Mouse (Mus musculus) stomach, embryonic 16.5 days (tissue): ENCODE data around the gene Tas2r130. TPM values are rescaled to one million over a fixed set of nuclear protein-coding genes. Genes with fewer than 3 reads are reported as not detected.
"Not testable (repeated sequence)": the region's sequence is repeated elsewhere in the genome, so short reads cannot be mapped to it uniquely, and the experiment has no call there.

Source experiments
- ATAC-seq: fragments of 200-750 bp; cut with Nextera tagmentation; 2 replicates; pipeline ENCODE4 v1.8.0; 2017; ENCODE audit warnings: moderate number of reproducible peaks, moderate TSS enrichment; ENCODE audit not compliant: insufficient read depth, low FRiP score
- H3K27ac ChIP-seq: fragments of 300-500 bp; sonication (generic); 2 replicates; pipeline ENCODE4 v1.5.1; 2014; ENCODE audit warnings: low read length
- H3K27me3 ChIP-seq: fragments of 300-500 bp; sonication (generic); 2 replicates; pipeline ENCODE4 v1.6.1; 2014; ENCODE audit warnings: low read length, control low read depth, mixed read lengths; ENCODE audit not compliant: control insufficient read depth, insufficient read depth
- H3K36me3 ChIP-seq: fragments of 300-500 bp; sonication (generic); 2 replicates; pipeline ENCODE4 v1.6.1; 2014; ENCODE audit warnings: low read length; ENCODE audit not compliant: control insufficient read depth, insufficient read depth
- H3K4me1 ChIP-seq: fragments of 300-500 bp; sonication (generic); 2 replicates; pipeline ENCODE4 v1.6.1; 2014; ENCODE audit warnings: low read length, control low read depth, mixed read lengths; ENCODE audit not compliant: control insufficient read depth, insufficient read depth
- H3K4me2 ChIP-seq: fragments of 300-500 bp; sonication (generic); 2 replicates; pipeline ENCODE4 v1.6.1; 2014; ENCODE audit warnings: low read depth, low read length, mixed read lengths
- H3K4me3 ChIP-seq: fragments of 300-500 bp; sonication (generic); replicated peaks from 2 replicates; pipeline ENCODE4 v1.5.1; 2014; ENCODE audit warnings: mild to moderate bottlenecking, low read length
- H3K9ac ChIP-seq: fragments of 300-500 bp; sonication (generic); 2 replicates; pipeline ENCODE4 v1.6.1; 2014; ENCODE audit warnings: low read length
- H3K9me3 ChIP-seq: fragments of 300-500 bp; sonication (generic); replicated peaks from 2 replicates; pipeline ENCODE4 v1.6.1; 2016; ENCODE audit warnings: low read length, control low read depth; ENCODE audit not compliant: control insufficient read depth
- WGBS: fragments of 180-500 bp; shearing (Covaris S2); extraction: QIAGEN DNeasy Blood & Tissue Kit; methylation state at CpG from one replicate; pipeline ENCODE4 v1.1.7; 2014; 5-methylcytosine and 5-hydroxymethylcytosine counted together
- polyA plus RNA-seq: library from polyadenylated mRNA; unstranded; fragments of >200 nt; fragmentation: Nextera tagmentation; extraction: Ambion mirVana; gene quantifications from 2 replicates; pipeline ENCODE4 v1.2.1, GENCODE M21; 2015

Tas2r130 gene
- not detected in 2 replicates for polyA plus RNA-seq

- WGBS, result 72% methylated on average over 3 of the region's 3 CpGs
- no peak for ATAC-seq
- Histone ChIP-seq H3K9me3 (no peaks in the 10 kb centered on the region), H3K36me3 (no peaks in the 10 kb centered on the region), H3K9ac (no peak within 1 kb of the TSS), H3K27me3 (no peaks in the 10 kb centered on the region), H3K4me1 (no peaks in the 10 kb centered on the region), H3K27ac (no peak within 1 kb of the TSS), H3K4me3 (no peak within 1 kb of the TSS), H3K4me2 (no peak within 1 kb of the TSS)
Measured at GRCm38 (mm10) chr6:131630812-131631211, at the start of gene Tas2r130. Gene Tas2r130, minus strand, starts transcription at chr6:131630912.

DNA sequence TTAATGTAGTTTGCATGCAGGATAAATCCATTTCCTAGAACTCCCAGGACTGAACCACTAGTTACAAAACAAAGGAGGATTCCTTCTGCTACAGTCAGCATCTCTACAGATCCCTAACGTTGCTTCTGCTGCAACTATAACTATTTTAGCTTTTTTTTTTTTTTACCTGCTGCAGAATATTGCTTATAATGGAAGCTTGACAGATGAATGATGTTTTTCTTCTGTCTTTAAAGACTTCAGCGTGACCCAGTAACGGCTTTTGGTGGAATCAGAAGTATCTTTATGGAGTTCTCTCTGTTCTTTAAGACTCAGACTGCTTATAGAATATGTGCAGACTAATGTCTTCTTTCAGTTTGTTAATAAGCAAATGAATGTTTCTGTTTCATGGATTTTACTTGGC is 48.1 kb upstream of the Tas2r130 start, which contains the start of gene Tas2r106:
Tas2r106 (minus strand) TSS at position 101 of the 400 bp plus-strand sequence.
- Histone ChIP-seq H3K27ac (no peak within 1 kb of the TSS), H3K9me3 (no peaks in the 10 kb centered on the region), H3K4me1 (no peaks in the 10 kb centered on the region), H3K36me3 (no peaks in the 10 kb centered on the region), H3K4me3 (no peak within 1 kb of the TSS), H3K4me2 (no peak within 1 kb of the TSS), H3K27me3 (no peaks in the 10 kb centered on the region), H3K9ac (no peak within 1 kb of the TSS)
- 71% methylated on average over 3 of the region's 3 CpGs for WGBS
- ATAC-seq, result no peak

GRCm38 (mm10) chr6:131660049-131660448 is 29.3 kb upstream of the Tas2r130 start, which contains the start of gene Tas2r107:
Gene Tas2r107, minus strand, starts transcription at chr6:131660149.
- Histone ChIP-seq H3K9ac (no peak within 1 kb of the TSS), H3K4me3 (no peak within 1 kb of the TSS)
- ATAC-seq, result no peak

DNA sequence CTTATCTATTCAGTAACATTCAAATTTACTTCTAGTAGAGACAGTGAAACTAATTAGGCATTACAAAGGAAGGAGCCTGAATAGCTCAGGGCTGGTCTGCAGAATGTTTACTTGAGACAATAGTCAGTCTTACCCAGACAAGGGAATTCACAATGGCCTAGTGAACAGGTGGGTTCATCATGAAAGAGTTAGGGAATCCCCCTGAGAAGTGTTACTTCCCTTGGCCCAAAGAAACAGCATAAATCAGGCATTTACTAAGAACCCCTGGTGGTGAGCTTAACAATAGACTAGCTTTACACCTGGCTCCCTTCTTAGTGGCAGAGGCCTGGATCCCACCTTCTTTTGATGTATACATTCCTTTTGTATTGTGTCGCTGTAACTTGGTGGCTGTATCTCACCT is 20.8 kb downstream of the Tas2r130 start:
- not testable (repeated sequence) for H3K27me3 ChIP-seq, H3K36me3 ChIP-seq, ATAC-seq, H3K4me1 ChIP-seq, H3K4me3 ChIP-seq, H3K9ac ChIP-seq, H3K9me3 ChIP-seq, H3K4me2 ChIP-seq, H3K27ac ChIP-seq
- 93% methylated on average over 1 of the region's 1 CpGs for WGBS

More at GRCm38 (mm10) chr6:131660049-131660448, 29.3 kb upstream of the Tas2r130 start, which contains the start of gene Tas2r107:
- Histone ChIP-seq H3K27ac (no peak within 1 kb of the TSS), H3K27me3 (no peaks in the 10 kb centered on the region), H3K9me3 (no peaks in the 10 kb centered on the region), H3K4me1 (no peaks in the 10 kb centered on the region), H3K36me3 (no peaks in the 10 kb centered on the region), H3K4me2 (no peak within 1 kb of the TSS)

DNA sequence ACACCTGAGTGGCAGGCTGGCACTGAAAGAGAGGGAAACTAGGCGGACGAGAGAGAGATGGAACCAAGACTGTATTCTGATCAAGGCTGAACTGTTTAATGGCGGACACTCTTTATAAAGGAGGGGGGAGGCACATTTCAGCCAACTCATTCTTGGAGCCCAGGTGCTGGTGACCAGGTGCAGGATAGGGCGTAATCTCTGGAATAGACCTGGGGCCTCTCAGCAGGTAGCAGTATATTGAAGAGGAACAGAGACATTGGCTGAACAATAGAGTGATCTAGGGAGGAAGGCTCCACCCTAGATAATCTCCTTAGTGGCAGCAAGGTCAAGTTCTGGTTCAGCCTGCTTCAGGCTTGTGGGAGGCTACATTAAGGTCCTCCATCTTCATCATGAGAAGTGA is 25.9 kb downstream of the Tas2r130 start:
- H3K4me1 ChIP-seq, result no peaks in the 10 kb centered on the region
- no peak overlapping the region for H3K4me3 ChIP-seq
- no peak overlapping the region for H3K9ac ChIP-seq
- WGBS, result 89% methylated on average over 4 of the region's 4 CpGs
- no peak overlapping the region for H3K4me2 ChIP-seq
- no peaks in the 10 kb centered on the region for H3K27me3 ChIP-seq
- no peak for ATAC-seq
- H3K27ac ChIP-seq, result no peak overlapping the region
- H3K36me3 ChIP-seq, result no peaks in the 10 kb centered on the region
- H3K9me3 ChIP-seq, result no peaks in the 10 kb centered on the region

Other genes starting within 250 kb of the Tas2r130 start
- 32.7 and 39.8 TPM in 2 replicates for gene Ybx3, start 242.4 kb downstream of the Tas2r130 start, polyA plus RNA-seq
- not detected in 2 replicates for gene 5430401F13Rik, start 144.5 kb downstream of the Tas2r130 start, polyA plus RNA-seq
- gene Gm6619, start 144.5 kb downstream of the Tas2r130 start, polyA plus RNA-seq, result not detected in 2 replicates
- gene Tas2r107, start 29.2 kb upstream of the Tas2r130 start, polyA plus RNA-seq, result not detected in 2 replicates
- not detected in 2 replicates for gene Tas2r106, start 48.0 kb upstream of the Tas2r130 start, polyA plus RNA-seq
- gene Tas2r104, start 54.8 kb upstream of the Tas2r130 start, polyA plus RNA-seq, result not detected in 2 replicates
- not detected in 2 replicates for gene Tas2r105, start 56.6 kb upstream of the Tas2r130 start, polyA plus RNA-seq
- not detected in 2 replicates for gene Tas2r114, start 59.2 kb upstream of the Tas2r130 start, polyA plus RNA-seq